Mouse (Mus musculus): ENCODE results near the gene Ddc. TPM values are rescaled to one million over a fixed set of nuclear protein-coding genes. Genes with fewer than 3 reads are reported as not detected.

The Ddc gene
- polyA plus RNA-seq, 1 experiment from 2014 or later, result 12.4 TPM

- Histone ChIP-seq H3K9me3 (ENCODE audit: low read length) (no peaks in the 10 kb centered on the region), H3K4me1 (ENCODE audit: insufficient read depth, low read depth, low read length) (peaks cover 22% of the 10 kb centered on the region; the same call in 1 of the 2 replicates), H3K9ac (replicated peaks; ENCODE audit: low read depth) (no peak overlapping the region), H3K36me3 (ENCODE audit: insufficient read depth, low read length) (no peaks in the 10 kb centered on the region), H3K4me2 (replicated peaks; ENCODE audit: low read depth, low read length) (peak overlapping the region; percentile 23), H3K27me3 (replicated peaks; ENCODE audit: insufficient read depth, low read length) (no peaks in the 10 kb centered on the region), H3K4me3 (ENCODE audit: low read depth, low read length) (no peak overlapping the region), H3K27ac (ENCODE audit: low read length) (peak overlapping the region; percentile 27)
- ATAC-seq, result peak; percentile 31; the same call in 1 of the 2 replicates
- 29% methylated on average over 6 of the region's 6 CpGs for WGBS
- peak; percentile 39 for DNase-seq (ENCODE audit: low spot score)
- no peak for TF ChIP-seq CTCF (IDR thresholded peaks at IDR 0.05)
- no peak for TF ChIP-seq EP300 (IDR thresholded peaks at IDR 0.05)
These were observed 69.2 kb downstream of the Ddc start for GRCm38 (mm10) chr11:11828761-11829160.

- TF ChIP-seq EP300 (IDR thresholded peaks at IDR 0.05) (no peak), CTCF (IDR thresholded peaks at IDR 0.05) (no peak)
- Histone ChIP-seq H3K4me2 (replicated peaks; ENCODE audit: low read depth, low read length) (no peak overlapping the region), H3K36me3 (ENCODE audit: insufficient read depth, low read length) (no peaks in the 10 kb centered on the region), H3K27ac (ENCODE audit: low read length) (peak overlapping the region; percentile 27; the same call in 1 of the 2 replicates), H3K4me1 (ENCODE audit: insufficient read depth, low read depth, low read length) (peaks cover 22% of the 10 kb centered on the region; the same call in 1 of the 2 replicates), H3K27me3 (replicated peaks; ENCODE audit: insufficient read depth, low read length) (no peaks in the 10 kb centered on the region), H3K4me3 (ENCODE audit: low read depth, low read length) (no peak overlapping the region), H3K9me3 (ENCODE audit: low read length) (no peaks in the 10 kb centered on the region), H3K9ac (replicated peaks; ENCODE audit: low read depth) (no peak overlapping the region)
- no peak for DNase-seq (ENCODE audit: low spot score)
- no peak for ATAC-seq
- 29% methylated on average over 5 of the region's 5 CpGs for whole genome bisulfite sequencing
These were observed 69.7 kb downstream of the Ddc start for GRCm38 (mm10) chr11:11828251-11828650.

- no peaks in the 10 kb centered on the region for H3K36me3 ChIP-seq (ENCODE audit: insufficient read depth, low read length)
- H3K9ac ChIP-seq (replicated peaks; ENCODE audit: low read depth), result no peak overlapping the region
- no peaks in the 10 kb centered on the region for H3K9me3 ChIP-seq (ENCODE audit: low read length)
- peaks cover 25% of the 10 kb centered on the region for H3K4me1 ChIP-seq (ENCODE audit: insufficient read depth, low read depth, low read length)
- ATAC-seq (no peak), DNase-seq (ENCODE audit: low spot score) (no peak)
- no peak overlapping the region for H3K4me2 ChIP-seq (replicated peaks; ENCODE audit: low read depth, low read length)
- no peaks in the 10 kb centered on the region for H3K27me3 ChIP-seq (replicated peaks; ENCODE audit: insufficient read depth, low read length)
- no peak for TF ChIP-seq CTCF (IDR thresholded peaks at IDR 0.05)
- no peak for TF ChIP-seq EP300 (IDR thresholded peaks at IDR 0.05)
- no peak overlapping the region for H3K27ac ChIP-seq (ENCODE audit: low read length)
- H3K4me3 ChIP-seq (ENCODE audit: low read depth, low read length), result no peak overlapping the region
These were observed 71.5 kb downstream of the Ddc start for GRCm38 (mm10) chr11:11826475-11826874.

- Histone ChIP-seq H3K4me1 (ENCODE audit: insufficient read depth, low read depth, low read length) (peaks cover 29% of the 10 kb centered on the region), H3K9ac (replicated peaks; ENCODE audit: low read depth) (no peak overlapping the region), H3K27ac (ENCODE audit: low read length) (peak overlapping the region; percentile 51; the same call in 1 of the 2 replicates), H3K36me3 (ENCODE audit: insufficient read depth, low read length) (no peaks in the 10 kb centered on the region), H3K4me3 (ENCODE audit: low read depth, low read length) (no peak overlapping the region), H3K9me3 (ENCODE audit: low read length) (no peaks in the 10 kb centered on the region), H3K4me2 (replicated peaks; ENCODE audit: low read depth, low read length) (no peak overlapping the region), H3K27me3 (replicated peaks; ENCODE audit: insufficient read depth, low read length) (no peaks in the 10 kb centered on the region)
- peak; percentile 68 for DNase-seq (ENCODE audit: low spot score)
- 54% methylated on average over 6 of the region's 6 CpGs for WGBS
- TF ChIP-seq EP300 (IDR thresholded peaks at IDR 0.05) (no peak), CTCF (IDR thresholded peaks at IDR 0.05) (no peak)
- ATAC-seq, result peak; percentile 29; the same call in 1 of the 2 replicates
These were observed 72.3 kb downstream of the Ddc start for GRCm38 (mm10) chr11:11825670-11826069.

- WGBS, result 57% methylated on average over 3 of the region's 3 CpGs
- Histone ChIP-seq H3K27ac (ENCODE audit: low read length) (peak overlapping the region; percentile 51), H3K27me3 (replicated peaks; ENCODE audit: insufficient read depth, low read length) (no peaks in the 10 kb centered on the region), H3K4me3 (ENCODE audit: low read depth, low read length) (no peak overlapping the region), H3K4me2 (replicated peaks; ENCODE audit: low read depth, low read length) (no peak overlapping the region), H3K4me1 (ENCODE audit: insufficient read depth, low read depth, low read length) (peaks cover 30% of the 10 kb centered on the region), H3K9me3 (ENCODE audit: low read length) (no peaks in the 10 kb centered on the region), H3K36me3 (ENCODE audit: insufficient read depth, low read length) (no peaks in the 10 kb centered on the region), H3K9ac (replicated peaks; ENCODE audit: low read depth) (no peak overlapping the region)
- DNase-seq (ENCODE audit: low spot score), result no peak
- no peak for ATAC-seq
- TF ChIP-seq EP300 (IDR thresholded peaks at IDR 0.05), result no peak
- TF ChIP-seq CTCF (IDR thresholded peaks at IDR 0.05), result no peak
These were observed 72.8 kb downstream of the Ddc start for GRCm38 (mm10) chr11:11824970-11825635.

GRCm38 (mm10) chr11:11823980-11824911, 73.7 kb downstream of the Ddc start:
- Histone ChIP-seq H3K4me1 (ENCODE audit: insufficient read depth, low read depth, low read length) (peaks cover 30% of the 10 kb centered on the region), H3K4me2 (replicated peaks; ENCODE audit: low read depth, low read length) (no peak overlapping the region), H3K27ac (ENCODE audit: low read length) (peak overlapping the region; percentile 51), H3K4me3 (ENCODE audit: low read depth, low read length) (no peak overlapping the region), H3K27me3 (replicated peaks; ENCODE audit: insufficient read depth, low read length) (no peaks in the 10 kb centered on the region), H3K36me3 (ENCODE audit: insufficient read depth, low read length) (no peaks in the 10 kb centered on the region), H3K9me3 (ENCODE audit: low read length) (no peaks in the 10 kb centered on the region), H3K9ac (replicated peaks; ENCODE audit: low read depth) (no peak overlapping the region)
- DNase-seq (ENCODE audit: low spot score) (peak; percentile 76), ATAC-seq (peak; percentile 9; the same call in 1 of the 2 replicates)
- 27% methylated on average over 12 of the region's 12 CpGs for WGBS
- TF ChIP-seq CTCF (IDR thresholded peaks at IDR 0.05) (no peak), EP300 (IDR thresholded peaks at IDR 0.05) (no peak)
